Mouse (Mus musculus) CD4-positive, CD25-positive, alpha-beta regulatory T cell, adult 9 weeks (primary cell): ENCODE measurements around the gene Zrsr1. TPM values are rescaled to one million over a fixed set of nuclear protein-coding genes. Genes with fewer than 3 reads are reported as not detected.

Experiments
- polyA plus RNA-seq: library from polyadenylated mRNA; unstranded; fragments of 100-300 nt; shearing (Covaris generic); gene quantifications from one replicate; pipeline ENCODE4 v1.2.1, GENCODE M21; 2017

The Zrsr1 gene
- polyA plus RNA-seq = 3.1 TPM

DNA sequence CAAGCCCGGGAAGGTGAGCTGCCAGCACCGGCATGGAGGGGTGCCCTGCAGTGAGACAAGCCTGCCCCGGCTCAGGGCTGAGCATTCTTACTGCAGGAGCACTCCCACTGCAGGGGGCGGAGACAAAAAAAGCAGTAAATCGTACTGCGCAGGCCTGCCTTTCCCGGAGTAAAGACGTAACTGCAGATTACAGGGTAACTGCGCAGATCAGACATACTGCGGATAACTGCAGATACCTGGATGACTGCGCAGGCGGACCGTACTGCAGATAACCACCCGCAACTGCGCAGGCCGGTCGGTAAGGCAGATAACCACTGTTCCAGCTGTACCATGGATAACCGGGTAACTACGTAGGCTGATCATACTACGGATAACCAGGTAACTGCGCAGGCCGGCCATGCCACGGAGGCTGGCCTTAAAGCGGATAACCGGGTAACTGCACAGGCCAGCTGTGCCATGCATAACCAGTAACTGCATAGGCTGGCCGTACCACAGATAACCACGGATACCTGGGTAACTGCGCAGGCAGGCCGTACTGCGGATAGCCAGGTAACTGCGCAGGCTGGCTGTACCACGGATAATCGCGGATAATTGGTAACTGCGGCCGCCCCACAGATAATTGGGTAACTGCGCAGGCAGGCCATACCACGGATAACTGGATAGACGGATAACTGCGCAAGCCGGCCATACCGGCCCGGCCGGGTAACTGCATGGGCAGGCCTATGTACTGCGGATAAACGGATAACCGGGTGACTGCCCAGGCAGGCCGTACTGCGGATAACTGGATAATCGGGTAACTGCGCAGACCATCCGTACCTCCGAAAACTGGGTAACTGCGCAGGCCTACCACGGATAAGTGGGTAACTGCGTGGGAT is at the start of gene Zrsr1:
Zrsr1 (plus strand) TSS at position 171 of the 875 bp plus-strand sequence.

GRCm38 (mm10) chr11:22981984-22982757 is 10.4 kb downstream of the Zrsr1 start, which contains the start of the genes Gm28048 and Commd1:
Gm28048 (minus strand) TSS chr11:22982090.
Commd1 (minus strand) TSS chr11:22982382.

GRCm38 (mm10) chr11:22990393-22991126 is 18.8 kb downstream of the Zrsr1 start, which contains the start of gene Cct4:
Cct4 (plus strand) TSS chr11:22990519.

DNA sequence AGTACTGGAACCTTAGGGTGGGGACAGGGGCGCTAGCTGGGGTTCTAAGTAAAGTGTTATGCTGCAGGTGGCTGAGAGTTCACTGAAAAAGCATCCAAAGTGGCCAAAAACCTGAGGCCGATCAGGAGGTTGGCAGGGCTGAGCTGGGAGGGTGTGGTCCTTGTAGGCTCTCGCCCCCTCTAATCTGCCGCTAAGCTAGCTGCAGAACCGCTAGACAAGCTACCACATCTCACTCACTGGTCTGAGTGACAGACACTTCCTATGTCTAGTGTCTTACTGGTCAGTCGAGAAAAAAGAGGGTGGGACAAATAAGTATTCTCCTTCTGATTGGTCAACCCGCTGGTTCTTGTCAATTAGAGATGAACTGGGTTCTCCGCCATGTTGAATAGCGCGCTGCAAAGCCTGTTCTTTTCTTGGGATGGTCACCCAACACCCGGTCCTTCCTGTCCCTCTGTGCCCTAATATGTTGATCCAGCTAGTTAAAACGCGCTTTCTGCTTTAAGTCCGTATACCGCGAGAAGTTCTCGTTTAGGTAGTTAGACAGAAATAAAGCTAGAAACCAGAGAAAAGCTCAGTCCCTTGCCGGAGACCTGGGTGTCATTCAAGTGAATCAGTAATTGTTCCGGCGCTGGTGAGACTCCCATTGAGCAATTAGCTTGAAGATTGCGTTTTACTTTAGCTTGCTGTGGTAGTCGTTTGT is 35.8 kb downstream of the Zrsr1 start, which contains the start of gene Fam161a:
Fam161a (plus strand) TSS at position 51 of the 700 bp plus-strand sequence.

Other genes starting within 250 kb of the Zrsr1 start
- 13.8 TPM for gene B3gnt2, start 111.0 kb upstream of the Zrsr1 start, polyA plus RNA-seq
- gene Gm28048, start 10.1 kb downstream of the Zrsr1 start, polyA plus RNA-seq = 23.8 TPM
- gene Commd1, start 10.4 kb downstream of the Zrsr1 start, polyA plus RNA-seq = 107 TPM
- 255 TPM for gene Cct4, start 18.5 kb downstream of the Zrsr1 start, polyA plus RNA-seq
- gene Fam161a, start 35.5 kb downstream of the Zrsr1 start, polyA plus RNA-seq = 2.2 TPM